Mouse (Mus musculus): Measurements from ENCODE around the gene Srpk1.

- no peak for TF ChIP-seq CTCF (conservative IDR thresholded peaks at IDR 0.05 in 1 of 2, IDR thresholded peaks at IDR 0.05 in 1 of 2; ENCODE audit: low read depth in 2 of 2, low read length in 2 of 2)
- TF ChIP-seq KAT2A (IDR thresholded peaks at IDR 0.05; ENCODE audit: insufficient replicate concordance, low read length), result no peak
These were observed 84.6 kb downstream of the Srpk1 start for GRCm38 (mm10) chr17:28537881-28538280.
